Mouse (Mus musculus) stomach, embryonic 15.5 days (tissue): Measurements from ENCODE around the gene Pkp2. TPM values are rescaled to one million over a fixed set of nuclear protein-coding genes. Genes with fewer than 3 reads are reported as not detected.
"Not testable (repeated sequence)": the region's sequence is repeated elsewhere in the genome, so short reads cannot be mapped to it uniquely, and the experiment has no call there.

ENCODE experiments used
- ATAC-seq: fragments of 200-750 bp; cut with Nextera tagmentation; 2 replicates; pipeline ENCODE4 v1.8.0; 2017; ENCODE audit warnings: low read depth, moderate number of reproducible peaks, moderate TSS enrichment; ENCODE audit not compliant: insufficient read depth, low FRiP score
- H3K27ac ChIP-seq: fragments of 300-500 bp; sonication (generic); 2 replicates; pipeline ENCODE4 v1.5.1; 2015; ENCODE audit warnings: mild to moderate bottlenecking, inconsistent platforms
- H3K27me3 ChIP-seq: fragments of 300-500 bp; sonication (generic); replicated peaks from 2 replicates; pipeline ENCODE4 v1.6.1; 2015; ENCODE audit warnings: inconsistent platforms
- H3K36me3 ChIP-seq: fragments of 300-500 bp; sonication (generic); 2 replicates; pipeline ENCODE4 v1.6.1; 2015; ENCODE audit warnings: inconsistent platforms
- H3K4me1 ChIP-seq: fragments of 300-500 bp; sonication (generic); 2 replicates; pipeline ENCODE4 v1.6.1; 2015; ENCODE audit warnings: inconsistent platforms
- H3K4me2 ChIP-seq: fragments of 300-500 bp; sonication (generic); 2 replicates; pipeline ENCODE4 v1.6.1; 2015; ENCODE audit warnings: mild to moderate bottlenecking, inconsistent platforms
- H3K4me3 ChIP-seq: fragments of 300-500 bp; sonication (generic); replicated peaks from 2 replicates; pipeline ENCODE4 v1.5.1; 2015; ENCODE audit warnings: inconsistent platforms
- H3K9ac ChIP-seq: fragments of 300-500 bp; sonication (generic); 2 replicates; pipeline ENCODE4 v1.6.1; 2015; ENCODE audit warnings: inconsistent platforms
- H3K9me3 ChIP-seq: fragments of 300-500 bp; sonication (generic); 2 replicates; pipeline ENCODE4 v1.6.1; 2016; ENCODE audit warnings: inconsistent platforms
- WGBS: fragments of 180-500 bp; shearing (Covaris S2); methylation state at CpG from one replicate; pipeline ENCODE4 v1.1.7; 2015; 5-methylcytosine and 5-hydroxymethylcytosine counted together
- polyA plus RNA-seq: library from polyadenylated mRNA; unstranded; fragments of >200 nt; fragmentation: Nextera tagmentation; extraction: Ambion mirVana; gene quantifications from 2 replicates; pipeline ENCODE4 v1.2.1, GENCODE M21; 2015

The Pkp2 gene
- polyA plus RNA-seq, 1 experiment from 2014 or later: 15.5 TPM

- H3K27ac ChIP-seq: no peak overlapping the region
- H3K9ac ChIP-seq: no peak overlapping the region
- H3K4me2 ChIP-seq: no peak overlapping the region
- H3K27me3 ChIP-seq: no peaks in the 10 kb centered on the region
- H3K4me3 ChIP-seq: no peak overlapping the region
- H3K36me3 ChIP-seq: no peaks in the 10 kb centered on the region
- H3K9me3 ChIP-seq: no peaks in the 10 kb centered on the region
- 89% methylated on average over 5 of the region's 5 CpGs for WGBS
- ATAC-seq: no peak
- H3K4me1 ChIP-seq: no peaks in the 10 kb centered on the region
Observed at GRCm38 (mm10) chr16:16230439-16230838, 17.3 kb downstream of the Pkp2 start.

- 94% methylated on average over 2 of the region's 2 CpGs for WGBS
- Histone ChIP-seq H3K9ac (no peak overlapping the region), H3K9me3 (no peaks in the 10 kb centered on the region), H3K4me3 (no peak overlapping the region), H3K27me3 (no peaks in the 10 kb centered on the region), H3K4me2 (no peak overlapping the region), H3K36me3 (no peaks in the 10 kb centered on the region), H3K4me1 (no peaks in the 10 kb centered on the region), H3K27ac (no peak overlapping the region)
- ATAC-seq: no peak
Observed at GRCm38 (mm10) chr16:16233919-16234318, 20.8 kb downstream of the Pkp2 start.

DNA sequence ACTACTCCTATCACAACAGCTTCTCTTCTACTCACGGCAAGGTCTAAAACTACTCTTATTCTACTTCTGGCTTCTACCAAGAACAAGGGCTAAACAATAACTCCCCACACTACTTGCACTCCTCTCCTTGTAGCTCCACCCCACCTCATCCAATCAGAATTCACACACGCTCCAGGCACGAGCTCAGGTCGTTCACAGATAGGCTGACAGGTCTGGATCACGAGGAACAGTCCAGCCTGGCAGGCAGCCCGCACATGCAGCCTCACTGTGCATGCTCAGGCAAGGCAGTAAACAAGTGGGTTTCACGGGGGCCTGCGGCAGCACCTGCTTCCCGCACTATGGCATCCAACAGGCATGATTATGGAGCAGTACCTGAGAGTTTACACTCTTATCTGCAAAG lies 23.6 kb downstream of the Pkp2 start:
- not testable (repeated sequence) for H3K4me1 ChIP-seq, H3K4me3 ChIP-seq, H3K27me3 ChIP-seq, H3K9me3 ChIP-seq, H3K4me2 ChIP-seq, ATAC-seq, H3K9ac ChIP-seq, H3K27ac ChIP-seq, H3K36me3 ChIP-seq
- WGBS: 88% methylated on average over 9 of the region's 9 CpGs

DNA sequence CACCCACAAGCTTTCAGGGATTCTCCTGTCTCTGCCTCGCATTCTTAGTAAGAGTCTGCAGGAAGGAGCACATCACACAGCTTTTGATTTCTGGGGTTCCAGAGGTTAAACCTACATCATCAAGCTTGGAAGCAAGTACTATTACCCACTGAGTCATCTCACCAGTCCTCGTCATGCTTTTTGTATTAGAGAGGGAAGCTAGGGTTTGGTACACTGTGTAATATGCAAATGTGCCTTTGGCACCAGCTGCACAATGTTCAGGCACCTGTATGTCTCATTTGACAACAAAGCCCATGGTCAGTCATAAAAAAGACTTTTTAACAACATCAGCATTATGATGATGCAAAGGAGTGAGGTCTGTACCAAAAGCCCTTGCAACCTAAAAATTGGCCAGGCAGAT lies 25.2 kb downstream of the Pkp2 start:
- ATAC-seq: no peak
- no peaks in the 10 kb centered on the region for H3K9me3 ChIP-seq
- H3K4me3 ChIP-seq: no peak overlapping the region

GRCm38 (mm10) chr16:16244711-16245110 lies 31.6 kb downstream of the Pkp2 start:
- WGBS: 39% methylated on average over 2 of the region's 2 CpGs
- no peak overlapping the region for H3K9ac ChIP-seq
- H3K4me3 ChIP-seq: no peak overlapping the region
- H3K9me3 ChIP-seq: no peaks in the 10 kb centered on the region
- H3K36me3 ChIP-seq: no peaks in the 10 kb centered on the region
- H3K27ac ChIP-seq: no peak overlapping the region
- no peaks in the 10 kb centered on the region for H3K27me3 ChIP-seq
- no peaks in the 10 kb centered on the region for H3K4me1 ChIP-seq
- no peak overlapping the region for H3K4me2 ChIP-seq
- no peak for ATAC-seq

More for the DNA sequence above, 25.2 kb downstream of the Pkp2 start:
- H3K27ac ChIP-seq: no peak overlapping the region
- no peak overlapping the region for H3K9ac ChIP-seq
- no peak overlapping the region for H3K4me2 ChIP-seq
- WGBS: 87% methylated on average over 2 of the region's 2 CpGs
- H3K4me1 ChIP-seq: no peaks in the 10 kb centered on the region
- H3K27me3 ChIP-seq: no peaks in the 10 kb centered on the region
- no peaks in the 10 kb centered on the region for H3K36me3 ChIP-seq

GRCm38 (mm10) chr16:16250470-16250869 lies 37.4 kb downstream of the Pkp2 start:
- Histone ChIP-seq H3K27ac (no peak overlapping the region), H3K9me3 (no peaks in the 10 kb centered on the region), H3K27me3 (no peaks in the 10 kb centered on the region), H3K4me3 (no peak overlapping the region), H3K4me2 (no peak overlapping the region), H3K4me1 (no peaks in the 10 kb centered on the region), H3K9ac (no peak overlapping the region), H3K36me3 (no peaks in the 10 kb centered on the region)
- WGBS: 45% methylated on average over 2 of the region's 2 CpGs
- no peak for ATAC-seq

DNA sequence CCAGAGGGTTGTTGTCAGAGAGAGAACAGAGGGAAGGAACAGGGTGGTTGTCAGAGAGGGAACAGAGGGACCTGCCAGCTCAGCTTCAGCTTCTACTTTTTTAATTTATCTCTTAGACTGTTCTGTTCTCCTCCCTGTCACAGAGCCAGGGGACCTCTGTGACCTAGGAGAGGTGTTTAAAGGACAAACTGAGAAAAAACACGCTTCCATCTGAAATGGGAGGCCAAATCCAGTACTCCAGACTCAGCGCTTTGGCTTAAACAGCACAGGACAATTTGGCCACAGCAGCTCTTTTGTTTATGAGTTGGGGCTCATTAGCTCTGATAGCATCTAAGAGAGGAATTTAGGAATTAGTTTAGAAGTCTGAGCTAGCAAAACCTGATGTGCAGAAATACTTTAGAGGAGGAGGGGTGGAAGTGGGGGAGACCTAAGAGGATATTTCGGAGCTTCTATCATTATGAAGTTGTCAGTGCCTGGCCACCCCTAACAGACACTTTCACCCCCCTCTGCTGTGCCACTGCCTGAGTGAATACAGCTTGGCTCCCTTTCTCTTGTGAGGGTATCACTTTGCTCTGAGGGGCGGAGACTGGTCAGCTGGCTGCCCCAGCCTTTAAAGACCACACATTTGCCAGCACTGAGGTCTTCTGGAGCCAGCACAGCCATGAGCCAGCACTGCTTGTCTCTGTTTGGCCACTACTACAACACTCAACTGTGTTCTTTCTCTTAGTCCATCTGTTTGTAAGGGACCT lies 40.4 kb downstream of the Pkp2 start:
- no peaks in the 10 kb centered on the region for H3K9me3 ChIP-seq
- H3K9ac ChIP-seq: no peak overlapping the region
- no peaks in the 10 kb centered on the region for H3K4me1 ChIP-seq
- H3K27me3 ChIP-seq: no peaks in the 10 kb centered on the region
- no peak for ATAC-seq
- H3K27ac ChIP-seq: no peak overlapping the region
- no peak overlapping the region for H3K4me2 ChIP-seq
- no peak overlapping the region for H3K4me3 ChIP-seq
- no peaks in the 10 kb centered on the region for H3K36me3 ChIP-seq
- WGBS: 41% methylated on average over 4 of the region's 4 CpGs

GRCm38 (mm10) chr16:16255217-16255616 lies 42.1 kb downstream of the Pkp2 start:
- H3K27ac ChIP-seq: no peak overlapping the region
- no peaks in the 10 kb centered on the region for H3K27me3 ChIP-seq
- H3K4me3 ChIP-seq: no peak overlapping the region
- no peak for ATAC-seq
- no peaks in the 10 kb centered on the region for H3K9me3 ChIP-seq
- H3K9ac ChIP-seq: no peak overlapping the region
- H3K4me2 ChIP-seq: no peak overlapping the region
- WGBS: 40% methylated on average over 1 of the region's 1 CpGs
- no peaks in the 10 kb centered on the region for H3K36me3 ChIP-seq
- H3K4me1 ChIP-seq: no peaks in the 10 kb centered on the region

DNA sequence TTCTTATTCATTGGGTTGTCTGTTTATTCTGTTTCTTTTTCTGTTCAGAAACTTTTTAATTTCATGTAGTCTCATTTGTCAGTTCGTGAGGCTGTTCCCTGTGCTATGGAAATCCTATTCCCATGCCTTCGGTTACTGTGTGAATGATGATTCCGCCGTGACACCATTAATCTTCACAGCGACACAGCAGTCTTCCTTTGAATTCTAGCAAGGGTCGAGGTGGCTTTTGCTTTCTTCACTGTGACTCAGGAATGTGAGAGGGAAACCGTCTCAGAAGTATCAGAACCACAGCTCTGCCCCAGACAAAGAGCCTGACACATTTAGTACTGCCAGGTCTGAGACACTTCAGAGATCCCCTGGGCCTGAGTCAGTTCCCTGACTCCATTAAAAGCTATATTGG lies 42.8 kb downstream of the Pkp2 start:
- Histone ChIP-seq H3K27ac (no peak overlapping the region), H3K9ac (no peak overlapping the region), H3K4me2 (no peak overlapping the region), H3K9me3 (no peaks in the 10 kb centered on the region), H3K36me3 (no peaks in the 10 kb centered on the region), H3K4me1 (no peaks in the 10 kb centered on the region), H3K4me3 (no peak overlapping the region), H3K27me3 (no peaks in the 10 kb centered on the region)
- no peak for ATAC-seq
- 49% methylated on average over 7 of the region's 7 CpGs for WGBS

DNA sequence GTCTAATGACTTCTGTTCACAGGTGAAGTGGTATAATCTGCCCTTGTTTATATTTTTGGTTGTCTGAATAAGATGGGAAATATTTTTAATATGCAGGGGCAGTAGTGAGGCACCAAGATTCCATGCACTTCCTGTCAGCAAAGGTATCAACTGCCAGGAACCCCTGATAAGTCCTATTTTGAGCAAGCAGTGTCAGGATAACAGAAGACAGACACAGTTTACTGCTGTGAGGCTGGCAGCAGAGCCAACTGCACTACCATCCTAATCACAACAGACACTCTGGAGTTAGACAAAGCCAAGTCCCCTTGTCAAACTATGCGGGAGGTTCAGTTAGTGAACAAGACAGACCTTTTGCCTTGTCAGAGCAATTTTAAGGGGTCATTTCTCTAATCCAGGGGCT lies 43.6 kb downstream of the Pkp2 start:
- Histone ChIP-seq H3K9ac (no peak overlapping the region), H3K4me1 (no peaks in the 10 kb centered on the region), H3K27ac (no peak overlapping the region), H3K4me3 (no peak overlapping the region), H3K36me3 (no peaks in the 10 kb centered on the region), H3K9me3 (no peaks in the 10 kb centered on the region), H3K27me3 (no peaks in the 10 kb centered on the region), H3K4me2 (no peak overlapping the region)
- no peak for ATAC-seq
- 40% methylated on average over 1 of the region's 1 CpGs for WGBS

DNA sequence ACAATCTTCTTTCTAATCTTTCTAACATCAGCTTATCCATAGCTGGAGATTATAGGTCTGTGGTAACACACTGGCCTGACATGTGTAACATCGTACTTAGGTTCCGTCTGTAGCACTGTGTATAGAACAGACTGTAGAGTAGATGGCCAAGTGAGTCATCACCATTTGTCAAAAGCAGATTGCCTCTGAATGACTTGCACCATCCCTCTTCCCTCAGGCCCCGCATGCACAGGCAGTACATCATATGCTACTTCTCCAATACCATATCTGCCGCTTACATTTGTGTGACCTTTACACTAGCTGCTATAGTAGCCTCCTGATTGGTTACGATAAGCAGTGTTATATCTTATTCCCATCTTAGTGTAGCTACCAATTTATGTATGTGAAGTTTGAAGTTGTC lies 47.8 kb downstream of the Pkp2 start:
- no peaks in the 10 kb centered on the region for H3K9me3 ChIP-seq
- WGBS: 84% methylated on average over 5 of the region's 5 CpGs
- no peaks in the 10 kb centered on the region for H3K4me1 ChIP-seq
- no peak overlapping the region for H3K4me3 ChIP-seq
- no peak overlapping the region for H3K4me2 ChIP-seq
- no peak for ATAC-seq
- no peak overlapping the region for H3K27ac ChIP-seq
- no peaks in the 10 kb centered on the region for H3K36me3 ChIP-seq
- no peaks in the 10 kb centered on the region for H3K27me3 ChIP-seq
- H3K9ac ChIP-seq: no peak overlapping the region

- no peak overlapping the region for H3K27ac ChIP-seq
- no peaks in the 10 kb centered on the region for H3K27me3 ChIP-seq
- H3K9ac ChIP-seq: no peak overlapping the region
- WGBS: 82% methylated on average over 6 of the region's 6 CpGs
- no peaks in the 10 kb centered on the region for H3K36me3 ChIP-seq
- H3K4me3 ChIP-seq: no peak overlapping the region
- H3K9me3 ChIP-seq: no peaks in the 10 kb centered on the region
- H3K4me1 ChIP-seq: no peaks in the 10 kb centered on the region
- no peak overlapping the region for H3K4me2 ChIP-seq
- ATAC-seq: no peak
Observed at GRCm38 (mm10) chr16:16261481-16261880, 48.4 kb downstream of the Pkp2 start.

DNA sequence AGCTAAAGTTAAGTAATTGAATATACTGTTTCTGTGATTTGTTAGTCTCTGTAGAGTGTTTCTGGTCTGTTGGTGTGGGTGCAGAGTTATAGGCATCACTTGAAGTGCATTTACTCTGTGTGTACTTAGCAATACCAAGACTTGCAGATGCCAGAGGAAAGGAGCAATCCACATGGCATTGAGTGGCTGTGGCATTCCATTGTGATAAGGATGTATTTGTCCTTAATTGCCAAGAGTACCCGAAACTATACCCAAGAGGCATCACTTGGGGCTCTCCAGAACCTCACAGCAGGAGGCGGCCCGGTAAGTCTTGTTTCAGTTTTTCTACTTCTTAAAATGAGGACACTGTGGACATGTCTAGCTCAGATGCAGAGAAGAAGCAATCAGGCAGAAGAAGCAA lies 49.3 kb downstream of the Pkp2 start:
- Histone ChIP-seq H3K9ac (no peak overlapping the region), H3K9me3 (no peaks in the 10 kb centered on the region), H3K4me3 (no peak overlapping the region), H3K36me3 (no peaks in the 10 kb centered on the region), H3K4me2 (no peak overlapping the region), H3K4me1 (no peaks in the 10 kb centered on the region), H3K27me3 (no peaks in the 10 kb centered on the region), H3K27ac (no peak overlapping the region)
- no peak for ATAC-seq
- 92% methylated on average over 3 of the region's 3 CpGs for WGBS
